Mouse (Mus musculus) gastrocnemius, postnatal 4 days (tissue): ENCODE measurements around the gene Zfp82. TPM values are rescaled to one million over a fixed set of nuclear protein-coding genes. Genes with fewer than 3 reads are reported as not detected.

Experiments used
- DNase-seq, 2 experiments: peaks; one replicate each; pipeline ENCODE4 v3.0.0; 2021 to 2022; ENCODE audit warnings: low spot score in 2 of 2, mixed read lengths in 2 of 2
- total RNA-seq, 2 experiments: library from RNA; stranded (reverse); gene quantifications; 2 replicates each; pipeline ENCODE4 v1.2.3; 2021

The Zfp82 gene
- total RNA-seq, 2 experiments from 2014 or later: 4.4 to 5.3 TPM

- DNase-seq: peak; percentile 64 to 86
Measured at GRCm38 (mm10) chr7:30050882-30051548, 21.7 kb downstream of the Zfp82 start, which contains the start of gene Zfp14. Zfp14 (minus strand) TSS chr7:30051380.

GRCm38 (mm10) chr7:30048126-30048525, 24.6 kb downstream of the Zfp82 start:
- DNase-seq: no peak

GRCm38 (mm10) chr7:30044354-30044753, 28.3 kb downstream of the Zfp82 start:
- DNase-seq: no peak

GRCm38 (mm10) chr7:30034331-30034730, 38.4 kb downstream of the Zfp82 start:
- DNase-seq: no peak

- no peak for DNase-seq
Measured at GRCm38 (mm10) chr7:30031379-30031778, 41.3 kb downstream of the Zfp82 start.

- DNase-seq: no peak
Measured at GRCm38 (mm10) chr7:30030677-30031076, 42.0 kb downstream of the Zfp82 start.

GRCm38 (mm10) chr7:30028572-30028971, 44.1 kb downstream of the Zfp82 start:
- DNase-seq: no peak

GRCm38 (mm10) chr7:30027331-30027730, 45.4 kb downstream of the Zfp82 start:
- DNase-seq: no peak

GRCm38 (mm10) chr7:30025358-30025757, 47.3 kb downstream of the Zfp82 start:
- no peak for DNase-seq

- DNase-seq: no peak
Measured at GRCm38 (mm10) chr7:30023800-30024199, 48.9 kb downstream of the Zfp82 start.

- no peak for DNase-seq
Measured at GRCm38 (mm10) chr7:30023324-30023723, 49.4 kb downstream of the Zfp82 start.

- no peak for DNase-seq
Measured at GRCm38 (mm10) chr7:30019543-30019942, 53.2 kb downstream of the Zfp82 start.

GRCm38 (mm10) chr7:30017226-30017625, 55.5 kb downstream of the Zfp82 start:
- DNase-seq: no peak

- peak in 1 of 2 experiments; percentile 48 for DNase-seq
Measured at GRCm38 (mm10) chr7:30012956-30013363, 59.7 kb downstream of the Zfp82 start.

GRCm38 (mm10) chr7:30010551-30011195, 62.0 kb downstream of the Zfp82 start:
- peak in 1 of 2 experiments; percentile 27 for DNase-seq

- DNase-seq: peak in 1 of 2 experiments; percentile 74
Measured at GRCm38 (mm10) chr7:30009321-30010085, 63.2 kb downstream of the Zfp82 start.

GRCm38 (mm10) chr7:30008020-30008690, 64.5 kb downstream of the Zfp82 start:
- DNase-seq: peak in 1 of 2 experiments; percentile 33

- DNase-seq: no peak
Measured at GRCm38 (mm10) chr7:30007601-30008000, 65.1 kb downstream of the Zfp82 start.
